Mouse (Mus musculus) neural tube, embryonic 13.5 days (tissue): ENCODE results near the gene Clcf1. TPM values are rescaled to one million over a fixed set of nuclear protein-coding genes. Genes with fewer than 3 reads are reported as not detected.

Source experiments
- ATAC-seq: fragments of 200-750 bp; cut with Nextera tagmentation; 2 replicates; pipeline ENCODE4 v1.8.0; 2017; ENCODE audit warnings: low read depth, mild to moderate bottlenecking, moderate TSS enrichment, moderate library complexity
- H3K27ac ChIP-seq: fragments of 300-500 bp; sonication (generic); replicated peaks from 2 replicates; pipeline ENCODE4 v1.5.1; 2015; ENCODE audit warnings: moderate library complexity, mild to moderate bottlenecking, inconsistent platforms
- H3K27me3 ChIP-seq: fragments of 300-500 bp; sonication (generic); 2 replicates; pipeline ENCODE4 v1.6.1; 2015; ENCODE audit warnings: mild to moderate bottlenecking, inconsistent platforms
- H3K36me3 ChIP-seq: fragments of 300-500 bp; sonication (generic); 2 replicates; pipeline ENCODE4 v1.6.1; 2015; ENCODE audit warnings: mild to moderate bottlenecking, inconsistent platforms
- H3K4me1 ChIP-seq: fragments of 300-500 bp; sonication (generic); replicated peaks from 2 replicates; pipeline ENCODE4 v1.6.1; 2015; ENCODE audit warnings: inconsistent platforms
- H3K4me2 ChIP-seq: fragments of 300-500 bp; sonication (generic); 2 replicates; pipeline ENCODE4 v1.6.1; 2015; ENCODE audit warnings: inconsistent platforms, mild to moderate bottlenecking, moderate library complexity
- H3K4me3 ChIP-seq: fragments of 300-500 bp; sonication (generic); 2 replicates; pipeline ENCODE4 v1.5.1; 2015; ENCODE audit warnings: mild to moderate bottlenecking, inconsistent platforms
- H3K9ac ChIP-seq: fragments of 300-500 bp; sonication (generic); 2 replicates; pipeline ENCODE4 v1.6.1; 2015; ENCODE audit warnings: moderate library complexity, mild to moderate bottlenecking, inconsistent platforms
- H3K9me3 ChIP-seq: fragments of 300-500 bp; sonication (generic); 2 replicates; pipeline ENCODE4 v1.6.1; 2016; ENCODE audit warnings: inconsistent platforms
- WGBS: fragments of 180-500 bp; shearing (Covaris S2); methylation state at CpG from one replicate; pipeline ENCODE4 v1.1.7; 2015; 5-methylcytosine and 5-hydroxymethylcytosine counted together
- polyA plus RNA-seq: library from polyadenylated mRNA; unstranded; fragments of >200 nt; fragmentation: Nextera tagmentation; extraction: Ambion mirVana; gene quantifications from 2 replicates; pipeline ENCODE4 v1.2.1, GENCODE M21; 2015

The Clcf1 gene
- polyA plus RNA-seq, 1 experiment from 2014 or later, result 0.67 TPM

DNA sequence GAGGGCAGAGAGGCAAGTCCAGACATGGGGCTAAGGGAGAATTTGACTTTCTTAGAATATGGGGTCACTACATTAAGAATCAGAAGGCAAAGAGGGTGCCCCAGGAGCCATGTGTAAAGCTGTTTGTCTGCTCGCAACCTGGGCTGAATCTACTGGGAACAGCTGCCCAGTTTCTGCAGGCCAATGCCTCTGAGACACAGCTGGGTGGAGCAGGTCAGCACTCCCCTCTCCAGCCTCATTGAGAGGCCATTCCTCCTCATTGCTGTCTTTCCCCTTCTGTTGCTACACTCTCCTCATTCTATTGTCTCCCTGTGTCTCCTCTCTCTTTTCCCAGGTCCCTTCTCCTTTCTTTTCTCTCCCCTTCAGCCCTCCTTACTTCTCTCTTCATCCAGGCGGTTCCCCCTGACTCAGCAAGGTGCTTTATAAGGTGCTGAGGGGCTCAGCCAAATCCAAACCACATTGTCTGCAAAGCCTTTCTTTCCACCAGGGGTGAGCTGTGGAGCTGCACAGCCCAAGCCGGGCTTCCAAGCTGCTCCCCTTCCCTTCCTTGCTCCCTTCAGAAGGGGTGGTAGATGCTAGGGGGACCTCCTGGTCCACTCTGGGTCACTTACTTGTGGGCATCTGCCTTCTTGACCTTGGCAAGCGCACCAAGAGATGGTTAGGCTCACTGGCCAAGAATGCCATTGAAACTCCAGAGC, 2.0 kb upstream of the Clcf1 start:
- Histone ChIP-seq H3K4me2 (no peak overlapping the region), H3K4me1 (peaks cover 36% of the 10 kb centered on the region), H3K9me3 (no peaks in the 10 kb centered on the region), H3K9ac (no peak overlapping the region), H3K27me3 (peaks cover 71% of the 10 kb centered on the region), H3K36me3 (no peaks in the 10 kb centered on the region), H3K4me3 (no peak overlapping the region), H3K27ac (no peak overlapping the region)
- WGBS, result 32% methylated on average over 4 of the region's 4 CpGs
- ATAC-seq, result no peak

DNA sequence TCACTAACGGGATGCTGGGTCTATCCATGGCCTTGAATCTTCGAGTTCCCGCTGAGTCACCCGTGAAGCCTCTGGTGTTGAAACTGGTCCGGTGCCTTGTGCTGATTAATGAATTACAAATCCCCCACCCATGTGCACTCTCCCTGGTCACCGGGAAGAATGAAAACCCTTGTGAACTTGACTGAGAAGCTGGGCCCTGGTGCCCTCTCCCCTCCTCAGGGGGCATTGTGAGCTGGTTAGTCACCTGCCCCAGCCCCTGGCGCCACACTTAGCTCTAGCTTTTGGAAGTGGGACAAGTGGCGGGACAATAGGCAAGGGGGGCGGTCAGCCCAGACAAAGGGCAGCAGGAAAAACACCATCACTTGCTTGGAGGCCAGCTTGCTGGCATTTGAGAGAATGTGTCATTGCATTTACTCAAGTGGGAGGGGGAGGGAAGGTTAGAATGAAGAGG, 489 bp upstream of the Clcf1 start:
- Histone ChIP-seq H3K9me3 (no peaks in the 10 kb centered on the region), H3K36me3 (no peaks in the 10 kb centered on the region), H3K4me3 (peak overlapping the region; percentile 53), H3K4me2 (peak overlapping the region; percentile 95), H3K4me1 (peaks cover 38% of the 10 kb centered on the region), H3K27me3 (peaks cover 83% of the 10 kb centered on the region), H3K9ac (no peak overlapping the region), H3K27ac (no peak overlapping the region)
- no peak for ATAC-seq
- WGBS, result 2% methylated on average over 9 of the region's 9 CpGs

DNA sequence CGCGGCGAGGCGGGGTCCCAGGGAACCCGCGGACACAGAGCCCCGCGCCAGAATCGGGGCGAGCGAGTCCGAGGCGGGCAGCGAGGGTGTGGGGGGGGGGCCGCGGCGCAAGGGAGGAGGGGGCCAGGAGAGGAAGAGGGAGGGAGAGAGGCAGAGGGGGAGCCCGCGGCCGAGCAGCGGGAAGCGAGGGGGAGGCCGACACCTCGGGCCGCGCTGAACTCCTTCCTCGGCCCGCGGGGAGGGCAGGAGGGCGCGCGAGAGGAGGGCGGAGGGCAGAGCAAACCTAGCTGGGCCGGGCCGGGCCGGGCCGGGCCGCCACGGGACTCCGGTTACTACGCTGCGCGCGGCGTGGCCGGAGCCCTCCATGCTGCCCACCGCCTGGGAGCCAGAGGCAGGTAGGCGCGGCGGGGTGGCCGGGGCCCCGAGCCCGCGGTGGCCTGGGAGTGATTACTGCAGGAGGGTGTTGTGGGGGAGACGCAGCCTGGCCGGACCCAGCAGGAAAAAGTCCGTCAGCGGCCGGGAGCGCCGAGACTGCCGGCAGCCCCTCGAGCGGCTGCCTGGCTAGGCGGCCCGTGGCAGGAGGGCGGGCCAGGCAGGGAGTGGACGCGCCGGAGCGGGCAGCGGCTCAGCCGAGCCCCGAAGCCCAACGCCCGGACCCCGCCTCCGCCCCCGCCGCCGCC, 873 bp downstream of the Clcf1 start:
- peak overlapping the region; percentile 53 for H3K4me3 ChIP-seq
- peaks cover 38% of the 10 kb centered on the region for H3K4me1 ChIP-seq
- H3K9ac ChIP-seq, result peak overlapping the region; percentile 71
- no peaks in the 10 kb centered on the region for H3K9me3 ChIP-seq
- H3K27me3 ChIP-seq, result peaks cover 90% of the 10 kb centered on the region
- 0 out of 2 replicates have a peak, but pooled peaks have one; percentile 2 for ATAC-seq
- under 1% methylated on average over 49 of the region's 81 CpGs for whole genome bisulfite sequencing
- H3K4me2 ChIP-seq, result peak overlapping the region; percentile 95
- no peak overlapping the region for H3K27ac ChIP-seq
- no peaks in the 10 kb centered on the region for H3K36me3 ChIP-seq

DNA sequence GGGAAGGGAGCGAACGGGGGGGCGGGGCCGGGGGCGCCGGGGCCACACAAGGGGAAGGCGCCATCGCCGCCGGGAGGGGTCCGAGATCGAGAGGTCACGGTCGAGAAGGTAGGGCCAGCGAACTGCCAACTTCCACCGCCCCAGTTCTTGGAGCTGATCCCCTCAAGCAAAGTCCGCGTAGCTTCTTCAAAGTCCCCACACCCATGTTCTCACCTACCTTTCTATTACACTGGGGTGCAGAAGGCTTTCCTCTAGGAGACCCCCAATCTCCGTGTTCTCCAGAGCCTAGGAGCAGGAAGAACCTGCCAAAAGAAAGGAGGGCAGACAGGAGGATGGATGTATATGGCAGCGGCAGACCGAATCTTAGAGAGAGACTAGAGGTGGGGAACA, 1.4 kb downstream of the Clcf1 start:
- Histone ChIP-seq H3K9ac (peak overlapping the region; percentile 71), H3K36me3 (no peaks in the 10 kb centered on the region), H3K9me3 (no peaks in the 10 kb centered on the region), H3K4me1 (peaks cover 43% of the 10 kb centered on the region), H3K4me2 (peak overlapping the region; percentile 95), H3K27ac (no peak overlapping the region), H3K27me3 (peaks cover 93% of the 10 kb centered on the region), H3K4me3 (peak overlapping the region; percentile 53)
- 3% methylated on average over 18 of the region's 21 CpGs for WGBS
- no peak for ATAC-seq

DNA sequence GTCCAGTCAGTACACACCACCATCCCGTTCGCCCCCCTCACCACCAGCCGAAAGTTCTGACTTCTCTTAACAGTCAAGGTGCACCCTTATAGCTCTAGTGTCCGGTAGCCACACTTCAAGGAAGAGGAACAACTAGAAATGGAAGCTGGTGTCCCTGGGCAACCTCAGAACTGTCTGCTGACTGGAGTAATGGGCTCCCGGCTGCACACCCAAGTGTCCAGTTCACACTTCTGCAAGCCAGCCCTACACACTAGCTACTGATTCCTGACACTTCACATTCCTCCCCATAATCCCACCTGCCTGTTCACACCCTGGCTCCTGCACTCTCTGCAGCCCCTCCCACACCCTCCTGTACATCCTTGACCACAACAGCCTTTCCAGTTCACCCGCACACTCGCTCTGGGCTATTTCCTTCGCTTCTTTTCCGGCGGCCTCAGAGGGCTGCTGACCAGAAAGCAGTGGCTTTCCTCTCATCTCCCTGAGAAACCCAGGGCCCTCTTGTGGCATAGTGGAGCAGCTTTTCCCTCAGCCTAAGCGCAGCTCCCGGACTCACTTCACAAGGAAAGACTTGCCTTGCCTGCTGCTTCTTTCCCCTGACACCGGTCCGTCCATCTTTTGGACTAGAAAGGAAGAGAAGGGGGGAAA, 2.1 kb downstream of the Clcf1 start:
- Histone ChIP-seq H3K27ac (no peak overlapping the region), H3K9ac (0 out of 2 replicates have a peak overlapping the region, but pooled peaks have one; percentile 26), H3K4me3 (no peak overlapping the region), H3K4me1 (peaks cover 50% of the 10 kb centered on the region), H3K36me3 (no peaks in the 10 kb centered on the region), H3K27me3 (peaks cover 88% of the 10 kb centered on the region), H3K4me2 (peak overlapping the region; percentile 29), H3K9me3 (no peaks in the 10 kb centered on the region)
- ATAC-seq, result no peak
- 23% methylated on average over 14 of the region's 14 CpGs for WGBS

DNA sequence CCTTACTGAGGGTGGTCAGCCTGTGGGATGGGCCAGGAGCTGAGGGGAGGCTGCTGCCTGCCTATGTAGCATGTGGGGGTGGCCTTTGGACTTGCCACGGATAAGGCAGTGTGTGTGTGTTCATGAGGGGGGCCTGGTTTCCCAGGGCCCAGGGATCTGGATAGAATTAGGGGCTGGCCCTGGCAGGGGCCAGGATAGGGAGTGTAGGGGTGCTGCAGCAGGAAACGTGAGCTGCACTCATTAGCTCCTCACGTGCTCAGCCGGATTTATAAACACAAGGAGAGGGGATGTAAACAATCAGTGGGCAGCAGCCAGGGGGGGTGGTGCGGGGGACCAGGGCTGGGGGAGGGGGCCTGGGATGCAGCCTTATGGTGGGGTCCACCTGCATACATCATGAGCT, 3.1 kb downstream of the Clcf1 start:
- H3K9me3 ChIP-seq, result no peaks in the 10 kb centered on the region
- 14% methylated on average over 5 of the region's 5 CpGs for WGBS
- H3K9ac ChIP-seq, result peak overlapping the region; percentile 45; the same call in 1 of the 2 replicates
- no peak overlapping the region for H3K4me3 ChIP-seq
- ATAC-seq, result no peak
- peaks cover 55% of the 10 kb centered on the region for H3K4me1 ChIP-seq
- peaks cover 78% of the 10 kb centered on the region for H3K27me3 ChIP-seq
- no peak overlapping the region for H3K4me2 ChIP-seq
- H3K27ac ChIP-seq, result no peak overlapping the region
- no peaks in the 10 kb centered on the region for H3K36me3 ChIP-seq

DNA sequence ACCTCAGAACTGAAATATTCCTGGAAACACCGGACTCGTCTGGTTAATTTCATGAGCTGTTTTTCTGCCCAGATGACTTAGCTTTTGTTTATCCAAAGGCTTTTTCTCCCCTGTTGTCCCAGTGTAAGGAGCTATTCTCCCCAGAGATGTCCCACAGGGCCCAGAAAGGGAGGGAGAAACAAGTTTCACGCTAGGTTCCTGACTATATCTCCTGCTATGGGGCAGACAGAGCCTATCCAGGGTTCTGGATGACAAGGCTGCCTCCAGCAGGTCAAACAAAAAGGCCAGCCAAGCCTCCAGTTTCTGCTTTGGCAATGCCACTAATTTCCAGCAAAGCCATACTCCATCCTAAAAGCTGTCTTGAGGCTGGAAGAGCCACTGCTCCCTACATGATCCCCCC, 3.8 kb downstream of the Clcf1 start:
- H3K9me3 ChIP-seq, result no peaks in the 10 kb centered on the region
- peaks cover 53% of the 10 kb centered on the region for H3K4me1 ChIP-seq
- H3K27ac ChIP-seq, result no peak overlapping the region
- H3K36me3 ChIP-seq, result no peaks in the 10 kb centered on the region
- WGBS, result 54% methylated on average over 3 of the region's 3 CpGs
- peaks cover 71% of the 10 kb centered on the region for H3K27me3 ChIP-seq
- ATAC-seq, result no peak
- no peak overlapping the region for H3K4me3 ChIP-seq
- H3K4me2 ChIP-seq, result no peak overlapping the region
- no peak overlapping the region for H3K9ac ChIP-seq

DNA sequence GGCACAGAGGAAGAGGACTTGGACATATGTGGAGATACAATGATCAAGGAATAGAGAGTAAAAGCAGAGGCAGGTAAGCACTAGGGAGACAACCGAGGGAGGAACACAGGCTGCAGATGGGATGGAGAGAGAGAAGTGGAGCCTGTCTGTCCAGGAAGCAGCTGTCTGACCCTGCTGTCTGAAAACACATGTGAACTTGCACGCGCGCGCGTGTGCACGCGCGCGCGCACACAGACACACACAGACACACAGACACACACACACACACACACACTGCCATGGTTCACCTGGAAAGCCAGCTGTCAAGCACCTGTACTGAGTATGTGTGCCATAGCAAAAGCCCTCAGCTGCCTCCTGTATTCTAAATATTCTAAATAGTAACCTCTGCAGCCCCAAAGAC, 4.3 kb downstream of the Clcf1 start:
- H3K9ac ChIP-seq, result no peak overlapping the region
- H3K27me3 ChIP-seq, result peaks cover 66% of the 10 kb centered on the region
- no peak overlapping the region for H3K4me3 ChIP-seq
- no peaks in the 10 kb centered on the region for H3K36me3 ChIP-seq
- H3K4me2 ChIP-seq, result no peak overlapping the region
- 84% methylated on average over 11 of the region's 11 CpGs for WGBS
- H3K4me1 ChIP-seq, result peaks cover 49% of the 10 kb centered on the region
- no peaks in the 10 kb centered on the region for H3K9me3 ChIP-seq
- H3K27ac ChIP-seq, result no peak overlapping the region
- ATAC-seq, result no peak

DNA sequence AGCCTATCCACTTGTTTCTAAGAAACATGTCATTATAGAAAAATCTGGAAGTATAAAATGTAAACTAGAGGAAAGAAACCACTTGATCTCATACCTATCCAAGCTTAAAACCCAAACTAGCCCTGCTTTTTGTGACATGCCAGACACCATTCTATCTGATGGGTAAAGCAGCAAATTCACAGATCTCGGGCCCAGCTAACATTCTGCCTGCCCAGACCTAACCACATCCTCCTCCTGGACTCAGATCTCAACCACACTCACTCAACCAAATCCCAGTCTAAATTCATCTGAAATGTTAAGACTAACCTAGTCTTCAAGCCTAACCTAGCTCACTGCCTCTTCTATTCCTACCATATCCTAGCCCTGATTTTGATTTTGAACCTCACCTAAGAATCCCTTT, 4.7 kb downstream of the Clcf1 start:
- H3K9ac ChIP-seq, result no peak overlapping the region
- no peak overlapping the region for H3K27ac ChIP-seq
- peaks cover 44% of the 10 kb centered on the region for H3K4me1 ChIP-seq
- peaks cover 61% of the 10 kb centered on the region for H3K27me3 ChIP-seq
- no peak for ATAC-seq
- no peaks in the 10 kb centered on the region for H3K36me3 ChIP-seq
- H3K4me3 ChIP-seq, result no peak overlapping the region
- no peaks in the 10 kb centered on the region for H3K9me3 ChIP-seq
- no peak overlapping the region for H3K4me2 ChIP-seq
- WGBS, result 83% methylated on average over 1 of the region's 1 CpGs

DNA sequence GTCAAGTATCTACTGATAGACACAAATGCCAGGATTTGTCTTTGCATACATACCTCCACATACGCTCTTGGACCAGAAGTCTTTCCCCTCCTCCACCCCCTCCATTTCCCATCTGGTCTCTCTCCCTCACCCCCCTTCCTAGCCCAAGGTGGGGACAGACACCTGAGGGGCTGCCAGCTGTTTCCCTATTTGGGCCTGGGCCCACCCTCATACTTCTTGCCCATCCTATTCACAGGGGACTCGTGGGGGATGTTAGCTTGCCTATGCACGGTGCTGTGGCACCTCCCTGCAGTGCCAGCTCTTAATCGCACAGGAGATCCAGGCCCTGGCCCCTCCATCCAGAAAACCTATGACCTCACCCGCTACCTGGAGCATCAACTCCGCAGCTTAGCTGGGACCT, 5.9 kb downstream of the Clcf1 start:
- no peaks in the 10 kb centered on the region for H3K36me3 ChIP-seq
- H3K4me2 ChIP-seq, result no peak overlapping the region
- no peak overlapping the region for H3K9ac ChIP-seq
- no peak for ATAC-seq
- WGBS, result 79% methylated on average over 6 of the region's 6 CpGs
- peaks cover 50% of the 10 kb centered on the region for H3K27me3 ChIP-seq
- no peak overlapping the region for H3K27ac ChIP-seq
- H3K4me3 ChIP-seq, result no peak overlapping the region
- H3K4me1 ChIP-seq, result peaks cover 32% of the 10 kb centered on the region
- no peaks in the 10 kb centered on the region for H3K9me3 ChIP-seq

DNA sequence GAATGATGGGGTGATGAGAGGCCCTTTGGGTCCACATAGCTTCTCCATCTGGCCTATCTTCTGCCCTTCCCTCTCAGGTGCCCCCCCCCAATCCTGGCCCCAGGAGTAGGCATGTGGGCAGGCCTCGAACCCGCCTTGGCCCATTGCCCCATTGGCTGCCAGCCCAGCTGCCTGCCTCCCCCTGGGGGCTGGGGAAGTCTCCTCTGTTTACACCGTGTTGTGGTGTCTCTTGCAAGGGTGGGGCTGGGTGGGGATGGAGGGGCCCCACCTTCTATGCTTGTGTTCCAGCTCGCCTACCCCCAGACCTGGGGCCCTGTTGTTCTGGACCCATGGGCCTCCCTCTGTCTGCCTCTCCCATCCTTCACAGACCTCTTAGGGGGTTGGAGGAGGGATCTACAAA, 6.4 kb downstream of the Clcf1 start:
- Histone ChIP-seq H3K9me3 (no peaks in the 10 kb centered on the region), H3K36me3 (no peaks in the 10 kb centered on the region), H3K27me3 (peaks cover 45% of the 10 kb centered on the region), H3K4me3 (no peak overlapping the region), H3K4me2 (no peak overlapping the region), H3K4me1 (peaks cover 28% of the 10 kb centered on the region), H3K27ac (no peak overlapping the region), H3K9ac (no peak overlapping the region)
- ATAC-seq, result no peak
- WGBS, result 59% methylated on average over 4 of the region's 4 CpGs

DNA sequence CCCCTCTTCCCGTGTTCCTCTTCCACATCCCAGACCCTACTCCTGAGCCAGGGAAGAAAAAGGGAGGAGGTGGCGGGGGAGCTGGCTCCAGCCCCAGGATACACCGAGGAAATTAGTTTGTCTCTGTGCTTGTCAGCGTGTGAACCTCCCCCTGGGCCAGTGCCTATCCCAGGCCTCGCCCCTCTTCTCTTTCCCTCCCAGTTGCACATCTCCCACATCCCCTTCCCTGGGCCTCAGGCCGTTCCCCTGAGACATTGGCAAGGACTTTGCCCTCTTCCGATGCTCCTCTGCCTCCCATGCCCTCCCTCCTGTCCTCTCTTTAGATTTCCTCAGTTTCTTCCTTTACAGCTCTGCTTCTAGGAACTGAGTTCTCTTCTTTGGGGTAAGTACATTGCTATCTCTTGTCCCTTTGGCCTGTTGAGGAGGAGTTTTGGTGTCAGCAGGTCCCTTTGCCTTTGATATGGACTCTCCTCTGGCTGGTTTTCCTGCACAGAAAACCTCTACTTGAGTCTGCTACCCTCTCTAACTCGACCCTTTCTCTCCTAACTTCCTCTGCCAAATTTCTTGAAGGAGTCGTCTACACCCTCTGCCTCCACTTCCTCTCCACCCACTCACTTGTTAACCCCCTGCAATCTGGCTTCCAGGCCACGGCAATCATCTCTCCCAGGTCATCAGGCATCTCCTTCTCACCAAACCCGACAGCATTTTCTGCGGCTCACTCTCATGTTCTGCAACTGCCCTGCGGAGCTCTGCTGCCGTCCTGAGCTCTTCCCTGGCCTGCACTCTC, 7.1 kb downstream of the Clcf1 start:
- ATAC-seq, result no peak
- Histone ChIP-seq H3K36me3 (no peaks in the 10 kb centered on the region), H3K27ac (no peak overlapping the region), H3K9me3 (no peaks in the 10 kb centered on the region), H3K4me3 (no peak overlapping the region), H3K4me2 (no peak overlapping the region), H3K4me1 (peaks cover 22% of the 10 kb centered on the region), H3K9ac (no peak overlapping the region), H3K27me3 (peaks cover 41% of the 10 kb centered on the region)
- WGBS, result 48% methylated on average over 14 of the region's 14 CpGs
